Mouse (Mus musculus) kidney, adult 18-20 months (tissue): Measurements from ENCODE around the gene Zranb1.
A peak's percentile ranks its signal among the peaks of the same experiment; 100 is the strongest.

Experiments
- DNase-seq: peaks from one replicate; pipeline ENCODE4 v3.0.0; 2021

The Zranb1 gene

DNA sequence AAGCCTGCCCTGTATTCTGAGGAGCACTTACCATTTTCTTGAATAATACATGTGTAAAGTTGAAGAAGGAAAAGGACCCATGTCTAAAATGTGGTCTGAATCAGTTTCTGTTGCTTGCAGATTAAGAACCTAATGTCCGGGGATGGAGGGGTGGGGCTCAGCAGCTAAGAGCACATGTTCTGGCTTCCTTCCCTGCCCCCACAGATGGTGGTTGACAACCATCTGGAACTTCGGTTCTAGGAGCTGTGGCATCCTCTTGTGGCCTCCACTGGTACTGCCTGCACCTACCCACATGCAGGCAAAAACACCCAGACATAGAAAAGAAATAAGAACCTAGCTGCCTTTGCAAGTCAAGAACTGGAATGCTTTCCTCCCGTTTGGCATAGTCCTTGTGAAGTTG, 72.5 kb downstream of the Zranb1 start:
- peak; percentile 79 for DNase-seq

DNA sequence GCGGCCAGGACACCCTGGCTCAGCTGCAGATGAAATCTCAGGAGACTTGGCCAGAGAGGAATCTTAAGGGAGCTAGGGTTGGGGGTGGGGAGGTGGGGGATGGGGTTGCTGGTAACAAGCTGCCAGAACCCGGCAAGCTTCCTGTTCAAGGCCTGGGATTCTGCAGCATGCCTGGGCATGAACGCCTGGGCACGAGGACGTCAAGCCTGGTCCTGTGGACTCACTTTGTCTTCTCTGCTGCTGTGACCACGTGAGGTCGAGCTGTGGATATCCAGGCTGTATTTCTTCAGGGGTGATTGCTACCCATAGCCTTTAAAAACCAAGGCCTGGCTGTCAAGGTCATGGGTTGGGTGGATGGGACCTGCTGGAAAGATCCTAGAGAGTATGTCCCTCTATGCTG, 74.8 kb downstream of the Zranb1 start:
- DNase-seq = no peak

GRCm38 (mm10) chr7:133007343-133007742, 76.4 kb downstream of the Zranb1 start:
- peak; percentile 25 for DNase-seq

DNA sequence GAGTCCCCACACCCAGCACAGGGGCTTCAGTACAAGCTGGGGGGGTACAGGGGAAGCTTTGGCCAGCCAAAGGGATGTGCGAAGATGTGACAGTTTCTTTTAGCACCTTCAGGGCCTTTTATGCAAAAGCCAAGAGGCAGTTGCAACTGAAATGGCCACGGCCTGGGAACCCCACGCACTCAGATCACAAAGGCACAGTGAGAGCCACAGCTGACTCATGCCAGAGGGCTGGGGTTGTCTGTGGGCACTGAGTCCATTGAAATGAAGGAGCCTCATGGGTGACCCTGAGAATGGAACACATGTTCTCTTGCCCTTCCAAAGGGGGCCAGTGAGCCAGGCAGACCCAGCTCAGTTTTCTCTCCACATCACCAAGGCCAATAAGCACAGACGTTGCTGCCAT, 77.7 kb downstream of the Zranb1 start:
- no peak for DNase-seq

GRCm38 (mm10) chr7:133009676-133010075, 78.7 kb downstream of the Zranb1 start:
- DNase-seq = peak; percentile 39

GRCm38 (mm10) chr7:133010477-133010876, 79.5 kb downstream of the Zranb1 start:
- no peak for DNase-seq

- DNase-seq = peak; percentile 35
These were observed 80.2 kb downstream of the Zranb1 start for GRCm38 (mm10) chr7:133011191-133011590.

- no peak for DNase-seq
These were observed 80.7 kb downstream of the Zranb1 start for GRCm38 (mm10) chr7:133011611-133012010.

DNA sequence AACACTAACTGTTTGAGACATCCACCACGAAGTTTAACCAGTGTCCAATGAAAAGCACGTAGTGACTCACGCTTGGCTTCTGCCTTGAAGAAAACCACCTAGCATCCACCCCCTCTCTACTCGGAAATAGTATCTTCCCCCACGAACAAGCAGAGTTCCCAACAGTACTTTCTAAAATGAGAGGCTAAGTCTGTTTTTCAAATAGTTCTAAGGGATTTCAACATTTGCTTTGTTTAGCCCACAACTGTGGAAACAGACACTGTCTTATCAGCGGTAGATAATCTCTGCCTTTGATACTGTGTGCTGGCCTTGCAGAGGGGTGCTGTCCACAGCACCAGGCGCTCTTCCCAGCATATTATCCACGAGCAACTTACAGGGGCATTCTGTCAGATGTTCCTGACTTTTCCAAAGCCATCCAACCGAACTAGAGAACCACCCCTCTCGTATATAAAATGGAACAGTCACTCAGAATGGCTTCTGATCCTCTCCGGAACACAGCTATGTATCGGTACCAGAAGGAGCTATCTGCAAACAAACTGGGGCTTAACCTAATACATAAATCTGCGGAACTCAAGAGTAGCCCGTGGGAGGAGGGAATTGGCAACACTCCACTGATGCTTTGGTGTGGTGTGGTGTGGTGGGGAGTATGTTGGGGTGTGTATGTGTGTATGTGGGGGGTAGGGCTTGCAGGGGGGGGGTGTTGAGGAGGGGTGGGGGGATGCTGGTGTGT, 81.9 kb downstream of the Zranb1 start:
- no peak for DNase-seq

- no peak for DNase-seq
These were observed 83.0 kb downstream of the Zranb1 start for GRCm38 (mm10) chr7:133013923-133014322.

DNA sequence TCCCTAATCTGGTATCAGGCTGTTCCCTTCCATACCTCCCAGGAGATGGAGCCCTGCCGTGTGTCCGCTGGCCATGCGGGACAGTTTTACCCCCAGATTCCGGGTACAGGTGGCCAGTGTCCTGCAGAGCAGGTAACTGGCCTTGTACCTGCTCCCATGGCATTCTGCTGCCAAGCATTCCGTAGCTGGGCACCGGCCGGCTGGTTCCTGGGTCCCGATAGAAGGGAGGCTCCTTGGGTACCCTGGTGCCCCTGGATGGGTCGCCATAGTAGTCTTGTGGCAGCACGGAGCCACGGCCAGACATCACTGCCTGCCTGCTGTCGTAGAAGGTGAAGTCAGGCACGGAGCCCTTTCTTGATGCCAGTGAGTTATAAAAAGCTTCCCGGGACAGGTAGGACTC, 83.7 kb downstream of the Zranb1 start:
- DNase-seq = no peak

- no peak for DNase-seq
These were observed 84.6 kb downstream of the Zranb1 start for GRCm38 (mm10) chr7:133015416-133016070.

GRCm38 (mm10) chr7:133018961-133019360, 88.0 kb downstream of the Zranb1 start:
- DNase-seq = no peak

- DNase-seq = peak; percentile 28
These were observed 88.6 kb downstream of the Zranb1 start for GRCm38 (mm10) chr7:133019481-133020020.

DNA sequence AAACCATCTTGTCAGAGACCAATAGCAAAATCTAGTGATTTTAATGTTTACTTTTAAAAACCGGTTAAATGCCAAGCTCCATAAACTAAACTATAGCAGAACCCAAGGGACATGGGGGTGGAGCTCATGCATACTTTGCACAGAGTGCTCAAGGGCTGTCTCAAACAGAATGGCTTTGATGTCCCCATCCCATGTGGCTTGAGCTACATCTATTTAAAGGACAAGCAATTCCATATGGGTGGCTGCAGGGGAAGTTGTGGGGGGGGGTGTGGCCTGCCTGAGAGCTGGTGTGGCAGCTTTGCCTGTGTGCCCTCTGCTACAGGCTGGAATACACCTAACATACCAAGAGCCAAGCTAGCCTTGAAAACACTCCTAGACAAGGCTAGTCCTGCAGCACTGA, 93.8 kb downstream of the Zranb1 start:
- no peak for DNase-seq

GRCm38 (mm10) chr7:133027930-133028329, 97.0 kb downstream of the Zranb1 start:
- DNase-seq = no peak

- DNase-seq = no peak
These were observed 98.1 kb downstream of the Zranb1 start for GRCm38 (mm10) chr7:133029004-133029403.

DNA sequence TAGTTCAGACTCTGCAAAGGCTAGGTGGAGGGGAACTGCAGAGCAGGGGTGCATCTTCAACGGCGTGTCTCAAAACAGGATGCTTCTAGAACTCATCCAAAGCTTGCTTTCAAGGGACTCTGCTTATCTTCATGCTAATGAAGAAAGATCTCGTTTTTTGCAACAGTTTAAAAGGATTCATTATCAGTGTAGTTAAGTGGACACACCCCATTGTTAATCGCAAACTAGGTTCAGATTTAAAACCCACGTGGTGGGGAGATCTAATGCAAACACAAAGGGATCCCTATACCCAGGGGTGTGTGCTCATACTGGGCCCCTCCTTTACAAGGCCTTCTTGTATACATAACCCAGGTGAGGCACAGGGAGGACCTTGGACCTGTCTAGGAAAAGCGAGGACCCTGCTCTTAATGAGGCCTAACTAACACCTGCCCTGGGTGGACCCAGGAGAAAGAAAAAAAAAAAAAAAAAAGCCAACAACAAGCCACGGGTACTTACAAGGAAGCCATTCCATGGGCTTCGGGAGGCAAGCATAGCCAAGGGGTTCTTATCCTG, 98.6 kb downstream of the Zranb1 start:
- no peak for DNase-seq

GRCm38 (mm10) chr7:133032589-133033203, 101.8 kb downstream of the Zranb1 start:
- peak; percentile 72 for DNase-seq

DNA sequence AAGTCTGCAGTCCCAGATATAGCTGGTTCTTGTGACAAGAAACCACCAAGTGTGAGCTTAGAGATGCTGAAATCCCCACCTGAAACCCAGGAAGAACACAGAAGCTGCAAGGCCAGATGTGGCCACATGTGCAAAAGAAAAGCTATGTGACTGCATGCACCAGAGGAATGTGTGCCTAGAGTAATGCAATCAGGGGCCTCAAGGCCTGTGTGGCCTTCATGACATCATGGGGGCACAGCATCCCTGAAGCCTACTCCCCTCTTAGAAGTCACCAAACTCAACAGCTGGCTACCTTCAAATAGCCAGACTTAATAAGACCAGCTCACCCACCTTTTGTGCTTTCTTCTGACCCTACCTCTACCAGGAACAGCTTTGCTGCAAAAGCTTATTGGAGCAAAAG, 105.0 kb downstream of the Zranb1 start:
- DNase-seq = no peak
